Mouse (Mus musculus) layer of hippocampus, postnatal 14 days (tissue): ENCODE measurements around the gene Olfr211. TPM values are rescaled to one million over a fixed set of nuclear protein-coding genes. Genes with fewer than 3 reads are reported as not detected.
"Not testable (repeated sequence)": the region's sequence is repeated elsewhere in the genome, so short reads cannot be mapped to it uniquely, and the experiment has no call there.

Source experiments
- DNase-seq, 2 experiments: peaks; one replicate each; pipeline ENCODE4 v3.0.0; 2021 to 2022; ENCODE audit warnings: low spot score in 2 of 2, mixed read lengths in 1 of 2
- long read RNA-seq, 2 experiments: library from polyadenylated mRNA; stranded (forward); transcript quantifications; one replicate each; pipeline ENCODE4 v2.0.0; 2021
- total RNA-seq, 2 experiments: library from RNA; stranded (reverse); gene quantifications; 2 replicates each; pipeline ENCODE4 v1.2.3; 2021

Olfr211 gene
- not detected for total RNA-seq
- long read RNA-seq, experiment 1 = 0 reads
- long read RNA-seq, experiment 2 = 0 reads

DNA sequence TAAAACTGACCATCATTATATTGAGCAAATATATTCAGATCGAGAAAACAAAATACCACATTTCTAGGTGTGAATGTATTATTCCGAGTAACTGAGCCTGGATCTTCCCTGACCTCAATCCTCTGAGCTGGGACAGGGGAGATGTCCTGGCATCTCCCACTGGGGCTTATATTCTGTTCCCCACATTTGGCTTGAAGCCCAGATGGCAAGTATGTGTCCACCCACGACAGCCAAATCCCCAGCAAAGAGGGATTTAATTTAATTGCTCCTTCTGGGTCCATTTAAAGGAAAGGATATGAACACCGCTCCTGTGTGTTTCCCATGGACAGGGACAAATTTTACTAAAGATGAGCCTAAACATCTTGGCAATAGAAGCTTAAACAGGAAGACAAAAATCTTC is at the start of gene Olfr211:
Gene Olfr211 (plus strand): TSS at position 301 of the 400 bp plus-strand sequence.
- no peak for DNase-seq

- no peak for DNase-seq
Measured at GRCm38 (mm10) chr6:116439531-116439930, 49.4 kb upstream of the Olfr211 start.

- no peak for DNase-seq
Measured at GRCm38 (mm10) chr6:116440447-116440846, 48.4 kb upstream of the Olfr211 start.

DNA sequence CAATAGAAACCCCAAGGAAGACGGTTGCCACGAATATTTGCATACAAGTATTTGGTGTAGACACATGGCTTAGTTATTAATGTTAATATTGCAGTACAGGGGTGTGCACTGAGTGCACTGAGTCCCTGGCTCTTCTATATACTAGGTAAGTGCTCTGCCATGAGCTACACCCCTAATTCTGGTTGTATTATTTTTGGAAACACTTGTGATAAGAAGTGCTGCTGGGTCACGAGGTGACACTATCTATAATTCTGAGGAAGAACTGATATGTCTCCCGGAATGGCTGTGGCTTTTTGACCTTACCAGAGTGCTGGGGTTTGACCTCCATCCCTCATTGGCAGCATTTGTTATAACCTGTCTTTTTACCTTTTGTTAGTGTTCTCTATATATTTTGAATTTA is 48.0 kb upstream of the Olfr211 start:
- DNase-seq = no peak

DNA sequence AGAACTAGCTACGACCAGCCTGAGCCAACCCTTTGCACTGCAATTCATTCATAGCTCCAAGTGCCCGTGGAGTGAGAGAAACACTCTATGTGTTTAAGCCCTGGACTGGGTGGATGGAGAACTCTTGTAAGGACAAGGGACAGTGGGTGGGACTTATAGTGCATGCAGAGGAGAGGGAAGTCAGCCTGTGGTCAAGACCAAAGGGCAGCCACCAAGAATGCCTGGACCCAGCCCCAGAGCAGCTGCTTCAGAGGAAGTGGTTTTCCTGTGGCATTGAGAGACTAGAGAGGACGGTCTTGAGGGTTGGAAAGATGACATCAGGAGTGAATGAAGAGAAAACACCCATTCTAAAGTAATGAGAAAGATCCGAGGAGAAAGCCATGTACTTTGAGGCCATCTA is 33.1 kb upstream of the Olfr211 start:
- peak in 1 of 2 experiments; percentile 12 for DNase-seq

DNA sequence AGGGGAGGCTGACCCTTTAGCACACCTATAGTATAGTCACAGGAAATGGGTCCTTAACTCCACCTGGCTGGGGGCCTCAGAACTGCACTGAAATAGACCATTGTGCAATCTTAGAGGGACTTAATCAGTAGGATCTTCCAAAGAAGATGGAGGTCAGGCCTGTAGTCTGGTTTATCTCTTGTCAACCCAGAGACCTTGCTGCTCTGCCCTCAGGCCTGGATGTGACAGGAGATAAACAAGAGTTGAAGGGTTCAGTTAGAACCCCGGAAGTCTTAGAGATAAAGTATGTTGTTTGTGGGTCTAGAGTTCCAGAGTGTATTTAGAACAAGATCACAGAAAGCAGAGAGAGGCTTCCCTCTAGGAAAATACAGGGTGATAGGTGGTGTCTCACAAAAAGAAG is 32.4 kb upstream of the Olfr211 start:
- no peak for DNase-seq

- no peak for DNase-seq
Measured at GRCm38 (mm10) chr6:116458728-116459127, 30.2 kb upstream of the Olfr211 start.

DNA sequence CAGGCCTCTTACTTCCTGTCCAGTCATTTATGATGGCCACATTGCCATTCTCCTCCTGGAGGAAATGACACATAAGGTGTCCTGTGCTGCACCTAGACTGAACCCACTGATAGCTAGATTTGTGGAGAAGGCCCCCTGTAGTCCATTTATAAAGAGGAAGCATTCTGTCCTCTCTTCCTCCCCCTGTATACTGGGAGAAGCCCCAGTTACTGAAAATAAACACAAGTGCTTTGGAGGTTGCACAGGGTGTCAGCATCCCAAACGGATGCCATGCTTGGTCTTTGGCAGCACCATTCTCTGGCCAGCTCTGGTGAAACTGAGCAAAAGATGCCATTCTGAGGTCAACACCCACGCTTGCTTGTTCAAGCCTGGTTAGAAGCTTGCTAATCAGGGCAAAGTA is 29.7 kb upstream of the Olfr211 start:
- DNase-seq = no peak

GRCm38 (mm10) chr6:116460544-116461283 is 28.2 kb upstream of the Olfr211 start, which contains the start of gene Alox5:
Gene Alox5, minus strand, starts transcription at chr6:116461178.
- DNase-seq = no peak

DNA sequence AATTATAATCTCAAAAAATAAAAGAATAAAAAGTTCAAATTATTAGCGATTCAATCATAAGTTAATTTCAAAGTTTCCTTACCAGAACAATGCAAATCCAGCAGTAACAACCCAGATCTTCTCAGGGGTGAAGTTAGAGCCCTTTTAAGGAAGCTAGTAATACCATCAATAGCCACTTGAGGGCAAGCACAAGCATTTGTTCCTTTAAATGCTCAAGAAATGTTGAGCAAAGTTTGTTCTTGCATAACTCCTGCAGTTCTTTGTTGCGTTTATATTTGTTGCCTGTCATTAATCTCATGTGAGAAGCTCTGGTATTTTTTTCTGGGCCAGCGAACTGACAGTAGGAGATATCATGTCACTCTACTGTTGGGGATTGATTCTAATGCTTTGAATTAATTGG is 20.8 kb upstream of the Olfr211 start:
- DNase-seq = peak in 1 of 2 experiments; percentile 11

DNA sequence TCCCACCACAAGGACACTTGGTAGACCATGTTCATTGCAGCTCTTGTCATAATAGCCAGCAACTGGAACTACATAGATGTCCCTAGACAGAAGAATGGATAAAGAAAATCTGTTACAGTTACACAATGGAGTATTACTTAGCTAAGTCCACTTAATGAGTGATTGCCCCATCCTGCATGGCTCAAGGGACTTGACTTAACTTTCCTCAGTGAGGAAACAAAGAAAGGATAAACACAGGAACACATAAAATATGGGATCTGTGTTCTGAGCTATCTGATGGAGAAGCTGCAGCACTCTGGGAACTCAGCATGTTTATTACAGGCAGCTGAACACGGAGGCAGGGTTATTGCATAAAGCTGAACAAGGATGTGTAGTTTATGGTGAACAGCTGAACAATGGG is 3.8 kb upstream of the Olfr211 start:
- no peak for DNase-seq

DNA sequence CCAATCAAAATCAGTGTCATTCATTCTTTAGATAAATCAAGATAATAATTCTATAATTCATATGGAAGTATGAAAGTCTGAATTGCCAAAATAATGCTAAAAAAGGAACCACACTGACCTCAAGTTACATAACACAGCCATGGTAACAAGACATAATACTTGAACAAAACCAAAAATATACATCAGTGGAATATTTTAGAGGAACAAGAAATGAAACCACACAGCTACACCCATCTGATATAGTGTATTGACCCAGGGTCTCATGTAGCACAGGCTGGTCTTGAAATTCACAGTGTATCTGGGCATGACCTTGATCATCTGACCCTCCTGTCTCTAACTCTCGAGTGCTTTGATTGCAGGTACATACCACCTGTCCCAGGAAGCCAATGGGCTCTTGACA is 2.1 kb upstream of the Olfr211 start:
- no peak for DNase-seq

GRCm38 (mm10) chr6:116493742-116494141 is 4.9 kb downstream of the Olfr211 start:
- DNase-seq = no peak

GRCm38 (mm10) chr6:116495960-116496359 is 7.1 kb downstream of the Olfr211 start:
- DNase-seq = no peak

DNA sequence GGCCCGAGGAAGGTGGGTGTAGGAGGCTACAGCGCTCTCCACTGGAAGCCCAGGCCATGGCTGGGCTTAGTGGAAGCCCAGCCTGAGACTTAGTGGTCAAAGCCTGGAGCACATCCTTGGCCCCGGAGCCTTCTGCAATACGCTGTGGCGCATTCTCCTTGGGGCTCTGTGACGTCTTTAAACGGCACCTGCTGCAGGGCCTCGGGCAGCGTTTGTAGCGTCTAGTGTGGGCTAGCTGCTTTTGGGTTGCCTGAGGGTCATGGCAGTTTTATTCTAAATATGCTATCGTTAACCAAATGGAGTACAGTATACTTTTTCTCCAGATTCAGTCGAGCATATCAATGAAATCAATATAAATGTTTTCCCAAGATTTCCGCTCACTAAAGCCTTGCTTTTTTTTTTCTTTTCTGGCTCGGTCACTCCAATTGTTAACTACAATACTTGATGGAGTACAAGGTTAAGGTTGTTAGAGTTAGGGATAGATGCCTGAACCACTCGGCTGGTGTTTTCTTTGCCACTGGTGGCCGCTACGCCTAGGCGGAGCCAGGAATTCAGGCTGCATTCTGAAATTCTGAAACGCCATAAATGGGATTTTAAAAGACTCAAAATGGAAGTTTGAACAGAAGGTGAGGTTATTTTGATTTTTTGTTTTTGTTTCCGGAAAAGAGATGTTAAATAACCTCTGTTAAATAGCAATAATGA is 17.6 kb downstream of the Olfr211 start, which contains the start of gene Olfr212:
Gene Olfr212 (plus strand): TSS at position 215 of the 702 bp plus-strand sequence.
- DNase-seq = not testable (repeated sequence)

DNA sequence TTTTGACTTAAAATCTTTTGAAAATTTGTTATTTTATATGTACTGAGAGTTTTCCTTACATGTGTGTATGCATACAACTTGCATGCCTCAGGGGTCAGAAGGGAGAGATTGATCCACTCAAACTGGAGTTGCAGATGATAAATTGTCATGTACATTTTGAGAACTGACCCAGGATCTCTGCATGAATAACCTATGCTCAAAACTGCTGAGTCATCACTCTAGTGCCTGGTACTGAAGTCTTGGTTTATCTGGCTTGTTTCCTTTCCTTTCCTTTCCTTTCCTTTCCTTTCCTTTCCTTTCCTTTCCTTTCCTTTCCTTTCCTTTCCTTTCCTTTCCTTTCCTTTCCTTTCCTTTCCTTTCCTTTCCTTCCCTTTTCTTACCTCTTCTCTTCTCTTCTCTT is 25.9 kb downstream of the Olfr211 start:
- no peak for DNase-seq

DNA sequence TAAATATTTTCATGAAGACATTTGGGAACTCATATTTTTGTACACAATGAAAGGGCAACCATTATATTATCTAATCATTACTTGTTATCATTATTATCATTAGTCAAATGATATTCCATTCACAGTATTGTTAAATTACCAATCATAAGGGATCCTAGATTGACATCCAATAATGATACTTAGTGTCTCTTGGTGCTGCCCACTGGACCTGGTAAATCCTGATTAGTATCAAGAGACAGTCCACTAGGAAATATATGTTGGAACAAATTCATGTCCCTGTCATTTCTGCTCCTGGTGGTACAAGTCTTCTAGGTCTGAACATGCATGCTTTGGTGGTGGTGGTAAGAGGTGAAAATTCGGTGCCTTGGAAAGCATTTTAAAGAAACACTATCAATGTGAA is 49.3 kb downstream of the Olfr211 start, which contains the start of gene Olfr213:
Gene Olfr213 (plus strand): TSS at position 301 of the 400 bp plus-strand sequence.
- no peak for DNase-seq

- no peak for DNase-seq
Measured at GRCm38 (mm10) chr6:116542500-116542899, 53.6 kb downstream of the Olfr211 start.
